Comparison of ENCODE assay signal across 9 mouse cellular contexts in genomic region chr8:121977819-121978590, GRCm38 (mm10). TPM values are rescaled to one million over a fixed set of nuclear protein-coding genes. Genes with fewer than 3 reads are reported as not detected.
A peak's percentile ranks its signal among the peaks of the same experiment; 100 is the strongest.
DNase-seq lines count a peak whose midpoint lies in the region; ATAC-seq and TF ChIP-seq lines count a peak whose summit lies in the region.
"Had no signal": no experiment of that assay in that cellular context is flagged by ENCODE, and none has a peak within 500 bp of the region (broad histone marks: within the 10 kb centered on the region; RNA-seq: fewer than 3 reads in every experiment).

No protein-coding gene starts in this region.

- H3K9ac ChIP-seq in lung, embryonic 14.5 days = no peak overlapping the region
- H3K9ac ChIP-seq in embryonic facial prominence, embryonic 11.5 days (replicated peaks; ENCODE audit: low read length) = peak overlapping the region; percentile 18; the same call in 1 of the 2 replicates
- H3K9ac ChIP-seq in hindbrain, postnatal 0 days (replicated peaks; ENCODE audit: low read length) = no peak overlapping the region
- H3K9ac ChIP-seq in liver, postnatal 0 days (replicated peaks) = no peak overlapping the region
- H3K9ac ChIP-seq: neural tube, embryonic 12.5 days had no signal

- peak; percentile 85 for TF ChIP-seq CTCF in lung, embryonic 14.5 days (IDR thresholded peaks at IDR 0.05; ENCODE audit: low read depth)
- TF ChIP-seq CTCF in hindbrain, postnatal 0 days (IDR thresholded peaks at IDR 0.05; ENCODE audit: low read depth) = peak; percentile 89
- peak; percentile 77 for TF ChIP-seq CTCF in liver, postnatal 0 days (IDR thresholded peaks at IDR 0.05; ENCODE audit: low read depth)

- peak; percentile 89 for DNase-seq in lung, embryonic 14.5 days
- DNase-seq in lung, postnatal 25 days (ENCODE audit: low spot score) = no peak
- DNase-seq in adipocyte (ENCODE audit: low spot score) = peak; percentile 76
- peak; percentile 79 for DNase-seq in embryonic facial prominence, embryonic 11.5 days (ENCODE audit: low spot score)
- DNase-seq in hindbrain, postnatal 0 days (ENCODE audit: low spot score) = peak; percentile 91
- DNase-seq in liver, postnatal 0 days = no peak
- DNase-seq in splenic B cell, adult 2 months (ENCODE audit: low read depth, low spot score) = peak; percentile 48
- DNase-seq in urinary bladder, postnatal 36 days (ENCODE audit: low spot score in 2 of 2) = no peak

- peak; percentile 76 for ATAC-seq in lung, embryonic 14.5 days (ENCODE audit: insufficient read depth)
- ATAC-seq in embryonic facial prominence, embryonic 11.5 days (replicated peaks; ENCODE audit: insufficient number of reproducible peaks, low FRiP score, low TSS enrichment, low read depth) = peak; percentile 65; the same call in 1 of the 2 replicates
- ATAC-seq in hindbrain, postnatal 0 days = peak; percentile 65
- ATAC-seq in liver, postnatal 0 days = no peak

- peaks cover 78% of the 10 kb centered on the region for H3K36me3 ChIP-seq in lung, embryonic 14.5 days (ENCODE audit: insufficient read depth)
- H3K36me3 ChIP-seq in embryonic facial prominence, embryonic 11.5 days (replicated peaks; ENCODE audit: control insufficient read depth, insufficient read depth, low read depth, low read length) = peaks cover 5% of the 10 kb centered on the region
- peaks cover 38% of the 10 kb centered on the region for H3K36me3 ChIP-seq in hindbrain, postnatal 0 days (ENCODE audit: insufficient read depth, low read length)
- peaks cover 64% of the 10 kb centered on the region for H3K36me3 ChIP-seq in liver, postnatal 0 days (replicated peaks; ENCODE audit: insufficient read depth, low read length)
- peaks cover 10% of the 10 kb centered on the region for H3K36me3 ChIP-seq in splenic B cell, adult 2 months (ENCODE audit: control insufficient read depth, insufficient read depth, low read length, poor library complexity, severe bottlenecking)

- 68% methylated on average over 8 of the region's 8 CpGs for WGBS in lung, embryonic 14.5 days
- 55% methylated on average over 8 of the region's 8 CpGs for WGBS in embryonic facial prominence, embryonic 11.5 days
- WGBS in hindbrain, postnatal 0 days = 57% methylated on average over 8 of the region's 8 CpGs
- 70% methylated on average over 8 of the region's 8 CpGs for WGBS in liver, postnatal 0 days (ENCODE audit: insufficient replicate concordance)

- H3K27me3 ChIP-seq in lung, embryonic 14.5 days (ENCODE audit: insufficient read depth, low read length) = no peaks in the 10 kb centered on the region
- no peaks in the 10 kb centered on the region for H3K27me3 ChIP-seq in embryonic facial prominence, embryonic 11.5 days (ENCODE audit: control insufficient read depth, insufficient read depth, low read length)
- H3K27me3 ChIP-seq in hindbrain, postnatal 0 days (ENCODE audit: insufficient read depth, low read length) = no peaks in the 10 kb centered on the region
- H3K27me3 ChIP-seq in liver, postnatal 0 days (ENCODE audit: insufficient read depth, low read length) = no peaks in the 10 kb centered on the region
- no peaks in the 10 kb centered on the region for H3K27me3 ChIP-seq in splenic B cell, adult 2 months (ENCODE audit: control insufficient read depth, insufficient read depth, low read length, poor library complexity, severe bottlenecking)
- H3K27me3 ChIP-seq: neural tube, embryonic 12.5 days had no signal

- H3K4me3 ChIP-seq in lung, embryonic 14.5 days (ENCODE audit: low read depth, low read length) = no peak overlapping the region
- no peak overlapping the region for H3K4me3 ChIP-seq in embryonic facial prominence, embryonic 11.5 days (ENCODE audit: low read depth, low read length)
- no peak overlapping the region for H3K4me3 ChIP-seq in hindbrain, postnatal 0 days (ENCODE audit: low read length)
- no peak overlapping the region for H3K4me3 ChIP-seq in liver, postnatal 0 days (ENCODE audit: low read depth, low read length)
- H3K4me3 ChIP-seq: neural tube, embryonic 12.5 days had no signal

- no peak overlapping the region for H3K4me2 ChIP-seq in lung, embryonic 14.5 days
- no peak overlapping the region for H3K4me2 ChIP-seq in embryonic facial prominence, embryonic 11.5 days (ENCODE audit: low read depth, low read length)
- no peak overlapping the region for H3K4me2 ChIP-seq in hindbrain, postnatal 0 days (ENCODE audit: low read depth, low read length)
- H3K4me2 ChIP-seq in liver, postnatal 0 days (ENCODE audit: low read depth, low read length) = no peak overlapping the region
- H3K4me2 ChIP-seq: neural tube, embryonic 12.5 days had no signal

- TF ChIP-seq EP300 in liver, postnatal 0 days (IDR thresholded peaks at IDR 0.05; ENCODE audit: low read depth) = no peak

- no peak overlapping the region for H3K27ac ChIP-seq in lung, embryonic 14.5 days (ENCODE audit: low read depth)
- no peak overlapping the region for H3K27ac ChIP-seq in embryonic facial prominence, embryonic 11.5 days (replicated peaks; ENCODE audit: low read depth, low read length)
- no peak overlapping the region for H3K27ac ChIP-seq in hindbrain, postnatal 0 days
- no peak overlapping the region for H3K27ac ChIP-seq in liver, postnatal 0 days (ENCODE audit: low read depth)
- H3K27ac ChIP-seq: neural tube, embryonic 12.5 days had no signal

- no peaks in the 10 kb centered on the region for H3K9me3 ChIP-seq in lung, embryonic 14.5 days (ENCODE audit: low read depth, low read length)
- no peaks in the 10 kb centered on the region for H3K9me3 ChIP-seq in embryonic facial prominence, embryonic 11.5 days (replicated peaks; ENCODE audit: control insufficient read depth, low read length)
- H3K9me3 ChIP-seq in hindbrain, postnatal 0 days (ENCODE audit: low read length) = no peaks in the 10 kb centered on the region
- H3K9me3 ChIP-seq in liver, postnatal 0 days (ENCODE audit: low read length) = no peaks in the 10 kb centered on the region
- H3K9me3 ChIP-seq: neural tube, embryonic 12.5 days had no signal

- H3K4me1 ChIP-seq in lung, embryonic 14.5 days (ENCODE audit: insufficient read depth) = no peaks in the 10 kb centered on the region
- H3K4me1 ChIP-seq in embryonic facial prominence, embryonic 11.5 days (ENCODE audit: control insufficient read depth, insufficient read depth, low read length) = no peaks in the 10 kb centered on the region
- peaks cover 2% of the 10 kb centered on the region; the same call in 1 of the 2 replicates for H3K4me1 ChIP-seq in hindbrain, postnatal 0 days (ENCODE audit: insufficient read depth, low read length)
- no peaks in the 10 kb centered on the region for H3K4me1 ChIP-seq in liver, postnatal 0 days (ENCODE audit: insufficient read depth)
- H3K4me1 ChIP-seq: neural tube, embryonic 12.5 days had no signal

RNA-seq across cellular contexts. Expression of gene Banp, which starts 28.5 kb away (rescaled TPM):
- 42.1 and 43.8 TPM in 2 replicates for polyA plus RNA-seq in lung, embryonic 14.5 days (2014; fragmentation: Nextera tagmentation; extraction: Ambion mirVana)
- 50.5 and 56.2 TPM in 2 replicates for polyA plus RNA-seq in embryonic facial prominence, embryonic 11.5 days (2014; fragmentation: Nextera tagmentation; extraction: Ambion mirVana)
- 59.7 and 62.5 TPM in 2 replicates for total RNA-seq in hindbrain, postnatal 0 days (2014; rRNA removed)
- 22.5 and 22.8 TPM in 2 replicates for polyA plus RNA-seq in hindbrain, postnatal 0 days (2015; fragmentation: Nextera tagmentation; extraction: Ambion mirVana)
- polyA plus RNA-seq in liver, postnatal 0 days (2015; fragmentation: Nextera tagmentation; extraction: Ambion mirVana) = 7.6 and 7.9 TPM in 2 replicates

RNA-seq across cellular contexts. Expression of gene Car5a, which starts 33.3 kb away (rescaled TPM):
- not detected in 2 replicates for polyA plus RNA-seq in lung, embryonic 14.5 days (2014; fragmentation: Nextera tagmentation; extraction: Ambion mirVana)
- not detected in 2 replicates for polyA plus RNA-seq in embryonic facial prominence, embryonic 11.5 days (2014; fragmentation: Nextera tagmentation; extraction: Ambion mirVana)
- total RNA-seq in hindbrain, postnatal 0 days (2014; rRNA removed) = 0.42 TPM in 1 of 2 replicates, not detected in the other
- 0.23 and 0.50 TPM in 2 replicates for polyA plus RNA-seq in hindbrain, postnatal 0 days (2015; fragmentation: Nextera tagmentation; extraction: Ambion mirVana)
- polyA plus RNA-seq in liver, postnatal 0 days (2015; fragmentation: Nextera tagmentation; extraction: Ambion mirVana) = 5.9 and 9.6 TPM in 2 replicates

Comparison
In these comparisons a context has a peak if more than half of its experiments do, and no peak if none do; other contexts are left out.
1. DNase-seq: peak in lung, embryonic 14.5 days (single experiment), adipocyte (single experiment), embryonic facial prominence, embryonic 11.5 days (single experiment), hindbrain, postnatal 0 days (single experiment) and splenic B cell, adult 2 months (single experiment); none in lung, postnatal 25 days (single experiment), liver, postnatal 0 days (single experiment) and urinary bladder, postnatal 36 days (0 of 2).
2. Peak in every context shown above with its lines, with median percentiles within 50 percentile points of each other: CTCF ChIP-seq.